Mouse (Mus musculus) activated CD4-positive, CD25-positive, alpha-beta regulatory T cell (primary cell): Measurements from ENCODE around the gene Manbal. TPM values are rescaled to one million over a fixed set of nuclear protein-coding genes. Genes with fewer than 3 reads are reported as not detected.

Source experiments
- polyA plus RNA-seq, 2 experiments: library from polyadenylated mRNA; unstranded; fragments of 100-300 nt; shearing (Covaris generic); gene quantifications; one replicate each; pipeline ENCODE4 v1.2.1; 2017

Manbal gene
- polyA plus RNA-seq = 10 to 100 TPM; 39.1 to 63.5 TPM

DNA sequence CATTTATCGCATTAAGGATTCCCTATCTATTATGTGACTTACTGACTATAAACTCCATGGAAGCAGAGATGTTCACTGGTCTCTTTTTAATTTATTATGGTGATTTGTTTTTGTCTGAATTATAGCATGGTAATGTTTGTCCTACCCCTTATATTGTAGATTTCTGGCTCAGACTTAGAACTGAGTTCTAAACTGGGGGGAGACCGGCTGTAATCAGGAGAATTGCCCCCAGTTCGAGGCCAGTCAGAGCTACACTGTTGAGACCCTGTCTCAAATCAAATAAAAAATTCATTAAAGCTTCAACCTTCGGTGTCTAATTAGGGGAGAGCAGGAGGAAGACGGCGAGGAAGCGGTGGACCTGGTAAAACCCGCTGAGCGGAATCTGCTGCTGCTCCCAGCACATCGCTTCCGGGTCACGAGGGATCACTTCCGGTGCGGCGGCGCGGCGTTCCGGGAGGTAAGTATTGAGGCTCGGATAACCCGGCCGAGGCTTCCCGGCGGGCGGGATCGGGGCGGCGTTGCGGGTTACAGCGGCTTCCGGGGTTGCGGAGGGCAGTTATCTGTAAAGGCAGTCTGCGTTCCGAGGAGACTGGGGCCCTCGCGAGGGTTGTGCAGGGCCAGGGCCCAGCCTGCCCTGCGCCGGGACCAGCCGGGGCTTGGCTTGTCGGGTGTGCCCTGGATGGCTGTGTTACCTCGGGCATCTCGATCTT, at the start of gene Manbal:
Manbal (plus strand) TSS at position 411 of the 710 bp plus-strand sequence.

GRCm38 (mm10) chr2:157347361-157348159, 19.8 kb upstream of the Manbal start, which contains the start of gene Ghrh:
Gene Ghrh, minus strand, starts transcription at chr2:157347506.

DNA sequence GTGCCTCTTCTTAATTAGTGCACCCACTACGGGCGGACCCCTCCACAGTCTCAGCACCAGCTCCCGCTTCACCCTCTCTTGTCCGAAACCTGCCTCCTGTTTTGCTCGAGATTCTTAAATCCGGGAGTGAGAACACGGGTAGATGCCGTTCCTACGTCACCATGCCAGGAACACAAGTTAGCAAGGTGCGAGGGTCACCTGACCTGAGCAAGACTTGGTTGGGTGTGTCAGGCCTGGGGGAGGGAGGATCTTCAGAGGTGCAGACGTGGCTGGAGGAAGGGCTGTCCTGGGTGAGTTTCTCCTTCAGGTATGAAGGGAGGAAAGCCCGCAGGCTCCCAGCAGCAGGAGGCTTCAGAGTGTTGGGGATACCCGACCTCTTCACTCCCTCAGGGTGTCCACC, 50.8 kb downstream of the Manbal start, which contains the start of gene Src:
Src (plus strand) TSS at position 239 of the 400 bp plus-strand sequence.

Other genes with a start within 250 kb of the Manbal start
- gene Samhd1, start 232.3 kb upstream of the Manbal start, polyA plus RNA-seq = 1,000 to 10,000 TPM in 1 of 2 experiments, 100 to 1,000 TPM in 1; 694 to 1,141 TPM
- gene Rbl1, start 163.1 kb upstream of the Manbal start, polyA plus RNA-seq = 10 to 100 TPM; 37.5 to 40.8 TPM
- 100 to 1,000 TPM; 183 to 211 TPM for gene Rpn2, start 88.6 kb upstream of the Manbal start, polyA plus RNA-seq
- under 1 TPM; 0.38 to 0.95 TPM for gene Mroh8, start 88.0 kb upstream of the Manbal start, polyA plus RNA-seq
- not detected for gene Ghrh, start 20.1 kb upstream of the Manbal start, polyA plus RNA-seq
- 1 to 10 TPM; 1.8 to 9.7 TPM for gene Src, start 50.9 kb downstream of the Manbal start, polyA plus RNA-seq
- under 1 TPM; 0.14 to 0.42 TPM for gene Nnat, start 192.5 kb downstream of the Manbal start, polyA plus RNA-seq
- 10 to 100 TPM; 11.1 to 16.5 TPM for gene Blcap, start 203.7 kb downstream of the Manbal start, polyA plus RNA-seq